9 mouse cellular contexts compared by ENCODE assay signal in the genomic region with DNA sequence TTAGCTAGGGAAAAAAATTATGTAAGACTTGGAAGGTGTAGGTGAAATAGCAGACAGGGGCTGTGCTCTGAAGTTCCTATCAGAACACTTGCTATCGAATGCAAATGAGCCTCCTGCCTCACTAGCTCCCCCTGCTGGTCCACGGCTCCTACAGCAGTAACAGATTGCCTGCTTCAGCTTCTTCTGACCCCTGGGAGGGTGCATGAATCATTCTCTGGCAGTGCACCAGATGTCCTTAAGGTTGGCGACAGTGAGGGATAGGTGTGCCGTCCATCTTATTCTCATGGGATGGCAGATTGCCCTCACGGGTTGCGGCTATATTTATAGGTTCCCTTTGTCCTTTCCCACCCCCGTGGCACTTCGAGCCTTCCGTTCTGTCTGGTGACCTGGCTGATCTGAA.
A peak's percentile ranks its signal among the peaks of the same experiment; 100 is the strongest.
DNase-seq lines count a peak whose midpoint lies in the region; ATAC-seq and TF ChIP-seq lines count a peak whose summit lies in the region.
"Had no signal": no experiment of that assay in that cellular context is flagged by ENCODE, and none has a peak within 500 bp of the region (broad histone marks: within the 10 kb centered on the region; RNA-seq: fewer than 3 reads in every experiment).

No protein-coding gene starts in this region.

- TF ChIP-seq POLR2A in cerebellum, adult 2 months (IDR thresholded peaks at IDR 0.05; ENCODE audit: borderline replicate concordance, insufficient read depth, low read length) = no peak
- TF ChIP-seq POLR2A in liver, adult 2 months (IDR thresholded peaks at IDR 0.05; ENCODE audit: extremely low read depth, insufficient read depth, low read length) = no peak

- WGBS in kidney, embryonic 14.5 days = 30% methylated on average over 9 of the region's 9 CpGs
- 6% methylated on average over 9 of the region's 9 CpGs for WGBS in cerebellum, adult 2 months
- whole genome bisulfite sequencing in liver, adult 2 months = 48% methylated on average over 9 of the region's 9 CpGs

- H3K4me1 ChIP-seq in kidney, embryonic 14.5 days (ENCODE audit: control insufficient read depth, insufficient read depth, low read length) = no peaks in the 10 kb centered on the region
- peaks cover 7% of the 10 kb centered on the region; the same call in 1 of the 2 replicates for H3K4me1 ChIP-seq in cerebellum, adult 2 months (ENCODE audit: control insufficient read depth, insufficient read depth, low read length)
- H3K4me1 ChIP-seq in liver, adult 2 months (ENCODE audit: control insufficient read depth, insufficient read depth, low read length) = no peaks in the 10 kb centered on the region
- H3K4me1 ChIP-seq: embryonic facial prominence, embryonic 12.5 days had no signal

- no peaks in the 10 kb centered on the region for H3K27me3 ChIP-seq in kidney, embryonic 14.5 days (ENCODE audit: control insufficient read depth, insufficient read depth, low read length)
- no peaks in the 10 kb centered on the region for H3K27me3 ChIP-seq in cerebellum, adult 2 months (ENCODE audit: control insufficient read depth, insufficient read depth, low read length)
- no peaks in the 10 kb centered on the region for H3K27me3 ChIP-seq in liver, adult 2 months (ENCODE audit: control insufficient read depth, insufficient read depth, low read length)
- H3K27me3 ChIP-seq: embryonic facial prominence, embryonic 12.5 days had no signal

- H3K27ac ChIP-seq in kidney, embryonic 14.5 days (ENCODE audit: low read depth, low read length) = no peak overlapping the region
- H3K27ac ChIP-seq in cerebellum, adult 2 months (ENCODE audit: insufficient read depth, low read length) = no peak overlapping the region
- no peak overlapping the region for H3K27ac ChIP-seq in liver, adult 2 months (replicated peaks; ENCODE audit: insufficient read depth, low read depth, low read length)
- H3K27ac ChIP-seq: embryonic facial prominence, embryonic 12.5 days had no signal

- ATAC-seq in kidney, embryonic 14.5 days (ENCODE audit: low FRiP score, low TSS enrichment) = no peak

- H3K4me3 ChIP-seq in kidney, embryonic 14.5 days (ENCODE audit: low read length) = no peak overlapping the region
- H3K4me3 ChIP-seq in cerebellum, adult 2 months (replicated peaks; ENCODE audit: insufficient read depth, low read depth, low read length) = peak overlapping the region; percentile 17
- H3K4me3 ChIP-seq in liver, adult 2 months (ENCODE audit: insufficient read depth, low read depth, low read length) = no peak overlapping the region
- H3K4me3 ChIP-seq: embryonic facial prominence, embryonic 12.5 days had no signal

- no peak overlapping the region for H3K4me2 ChIP-seq in kidney, embryonic 14.5 days (replicated peaks; ENCODE audit: low read depth, low read length)
- H3K4me2 ChIP-seq: embryonic facial prominence, embryonic 12.5 days had no signal

- DNase-seq in kidney, adult 18-20 months = peak; percentile 72
- DNase-seq in cerebellum, adult 2 months = peak; percentile 81 to 87
- DNase-seq in gastrocnemius, postnatal 10 days = peak; percentile 80
- DNase-seq in induced T-regulatory cell, adult 2 months (ENCODE audit: low read depth) = peak; percentile 62
- peak; percentile 32 for DNase-seq in liver, adult 2 months (ENCODE audit: extremely low read depth, low read depth, low spot score)
- peak; percentile 78 for DNase-seq in ovary, postnatal 36 days (ENCODE audit: low spot score)
- peak; percentile 52 to 60 for DNase-seq in thymus, postnatal 36 days

- H3K9me3 ChIP-seq in kidney, embryonic 14.5 days (ENCODE audit: control insufficient read depth, low read length) = no peaks in the 10 kb centered on the region
- H3K9me3 ChIP-seq: embryonic facial prominence, embryonic 12.5 days had no signal

- peak; percentile 92 for TF ChIP-seq CTCF in cerebellum, adult 2 months (IDR thresholded peaks at IDR 0.05; ENCODE audit: borderline replicate concordance, insufficient read depth, low read depth, low read length)
- peak; percentile 89 for TF ChIP-seq CTCF in liver, adult 2 months (IDR thresholded peaks at IDR 0.05; ENCODE audit: low read depth, low read length)

- no peaks in the 10 kb centered on the region for H3K36me3 ChIP-seq in kidney, embryonic 14.5 days (ENCODE audit: control insufficient read depth, insufficient read depth, low read length)
- H3K36me3 ChIP-seq in liver, adult 2 months (ENCODE audit: control insufficient read depth, insufficient read depth, low read length) = no peaks in the 10 kb centered on the region
- H3K36me3 ChIP-seq: embryonic facial prominence, embryonic 12.5 days had no signal

- H3K79me2 ChIP-seq in liver, adult 2 months (ENCODE audit: control insufficient read depth, insufficient read depth, low read length) = no peaks in the 10 kb centered on the region

- H3K9ac ChIP-seq in kidney, embryonic 14.5 days (ENCODE audit: low read depth, low read length) = no peak overlapping the region
- no peak overlapping the region for H3K9ac ChIP-seq in liver, adult 2 months (ENCODE audit: low read depth, low read length)
- H3K9ac ChIP-seq: embryonic facial prominence, embryonic 12.5 days had no signal

Comparison
In these comparisons a context has a peak if more than half of its experiments do, and no peak if none do; other contexts are left out.
1. DNase-seq: peak in every context shown above with its lines; median percentile 84 in cerebellum, adult 2 months; 80 in gastrocnemius, postnatal 10 days; 78 in ovary, postnatal 36 days; 72 in kidney, adult 18-20 months; 62 in induced T-regulatory cell, adult 2 months; 56 in thymus, postnatal 36 days; 32 in liver, adult 2 months.